Mouse (Mus musculus) limb, embryonic 15.5 days (tissue): ENCODE data around the gene Dnajc30. TPM values are rescaled to one million over a fixed set of nuclear protein-coding genes. Genes with fewer than 3 reads are reported as not detected.
A peak's percentile ranks its signal among the peaks of the same experiment; 100 is the strongest.

Experiments
- ATAC-seq: fragments of 200-750 bp; cut with Nextera tagmentation; 2 replicates; pipeline ENCODE4 v1.8.0; 2017; ENCODE audit warnings: low read depth, moderate TSS enrichment; ENCODE audit not compliant: insufficient number of reproducible peaks, low FRiP score, low TSS enrichment
- H3K27ac ChIP-seq: fragments of 300-500 bp; sonication (generic); 2 replicates; pipeline ENCODE4 v1.5.1; 2015; ENCODE audit warnings: moderate library complexity, mild to moderate bottlenecking, inconsistent platforms
- H3K27me3 ChIP-seq: fragments of 300-500 bp; sonication (generic); 2 replicates; pipeline ENCODE4 v1.6.1; 2015; ENCODE audit warnings: inconsistent platforms
- H3K36me3 ChIP-seq: fragments of 300-500 bp; sonication (generic); 2 replicates; pipeline ENCODE4 v1.6.1; 2015; ENCODE audit warnings: inconsistent platforms
- H3K4me1 ChIP-seq: fragments of 300-500 bp; sonication (generic); 2 replicates; pipeline ENCODE4 v1.6.1; 2015; ENCODE audit warnings: inconsistent platforms
- H3K4me2 ChIP-seq: fragments of 300-500 bp; sonication (generic); 2 replicates; pipeline ENCODE4 v1.6.1; 2015; ENCODE audit warnings: mild to moderate bottlenecking, inconsistent platforms
- H3K4me3 ChIP-seq: fragments of 300-500 bp; sonication (generic); 2 replicates; pipeline ENCODE4 v1.5.1; 2015; ENCODE audit warnings: mild to moderate bottlenecking, inconsistent platforms
- H3K9ac ChIP-seq: fragments of 300-500 bp; sonication (generic); 2 replicates; pipeline ENCODE4 v1.6.1; 2015; ENCODE audit warnings: inconsistent platforms
- H3K9me3 ChIP-seq: fragments of 300-500 bp; sonication (generic); 2 replicates; pipeline ENCODE4 v1.6.1; 2016; ENCODE audit warnings: inconsistent platforms
- WGBS: fragments of 180-500 bp; shearing (Covaris S2); methylation state at CpG from one replicate; pipeline ENCODE4 v1.1.7; 2015; 5-methylcytosine and 5-hydroxymethylcytosine counted together
- polyA plus RNA-seq: library from polyadenylated mRNA; unstranded; fragments of >200 nt; fragmentation: Nextera tagmentation; extraction: Ambion mirVana; gene quantifications from 2 replicates; pipeline ENCODE4 v1.2.1, GENCODE M21; 2015

Gene Dnajc30
- polyA plus RNA-seq, result 31.2 and 33.3 TPM in 2 replicates

- Histone ChIP-seq H3K36me3 (peaks cover 61% of the 10 kb centered on the region), H3K4me1 (peaks cover 21% of the 10 kb centered on the region), H3K27me3 (no peaks in the 10 kb centered on the region), H3K4me2 (peak within 1 kb of the TSS; percentile 93), H3K9me3 (no peaks in the 10 kb centered on the region), H3K9ac (peak within 1 kb of the TSS; percentile 79), H3K27ac (peak within 1 kb of the TSS; percentile 69), H3K4me3 (peak within 1 kb of the TSS; percentile 95)
- ATAC-seq, result peak; percentile 93
- WGBS, result under 1% methylated on average over 52 of the region's 52 CpGs
Measured at GRCm38 (mm10) chr5:135063629-135064381, at the start of gene Dnajc30. Gene Dnajc30, plus strand, starts transcription at chr5:135064202.

- Histone ChIP-seq H3K4me2 (no peak overlapping the region), H3K36me3 (no peaks in the 10 kb centered on the region), H3K27me3 (no peaks in the 10 kb centered on the region), H3K4me1 (peaks cover 30% of the 10 kb centered on the region), H3K27ac (no peak overlapping the region), H3K4me3 (no peak overlapping the region), H3K9ac (no peak overlapping the region), H3K9me3 (no peaks in the 10 kb centered on the region)
- WGBS, result 12% methylated on average over 7 of the region's 7 CpGs
- ATAC-seq, result no peak
Measured at GRCm38 (mm10) chr5:135015497-135015896, 48.5 kb upstream of the Dnajc30 start.

GRCm38 (mm10) chr5:135016224-135016759 is 47.7 kb upstream of the Dnajc30 start:
- Histone ChIP-seq H3K4me2 (no peak overlapping the region), H3K27me3 (no peaks in the 10 kb centered on the region), H3K9me3 (no peaks in the 10 kb centered on the region), H3K9ac (no peak overlapping the region), H3K4me3 (no peak overlapping the region), H3K4me1 (peaks cover 23% of the 10 kb centered on the region), H3K27ac (no peak overlapping the region), H3K36me3 (no peaks in the 10 kb centered on the region)
- no peak for ATAC-seq
- 57% methylated on average over 4 of the region's 4 CpGs for WGBS

GRCm38 (mm10) chr5:135021814-135022213 is 42.2 kb upstream of the Dnajc30 start:
- Histone ChIP-seq H3K36me3 (no peaks in the 10 kb centered on the region), H3K27ac (peak overlapping the region; percentile 51; the same call in 1 of the 2 replicates), H3K4me3 (no peak overlapping the region), H3K27me3 (no peaks in the 10 kb centered on the region), H3K9ac (no peak overlapping the region), H3K4me1 (peaks cover 45% of the 10 kb centered on the region), H3K9me3 (no peaks in the 10 kb centered on the region), H3K4me2 (no peak overlapping the region)
- 38% methylated on average over 6 of the region's 6 CpGs for WGBS
- no peak for ATAC-seq

GRCm38 (mm10) chr5:135023344-135024173 is 40.4 kb upstream of the Dnajc30 start, which contains the start of gene Stx1a:
Gene Stx1a, plus strand, starts transcription at chr5:135023482.
- H3K4me2 ChIP-seq, result peak within 1 kb of the TSS; percentile 93
- H3K36me3 ChIP-seq, result no peaks in the 10 kb centered on the region
- peak within 1 kb of the TSS; percentile 73 for H3K4me3 ChIP-seq
- H3K27me3 ChIP-seq, result no peaks in the 10 kb centered on the region
- under 1% methylated on average over 61 of the region's 61 CpGs for WGBS
- H3K4me1 ChIP-seq, result peaks cover 47% of the 10 kb centered on the region
- H3K9ac ChIP-seq, result peak within 1 kb of the TSS; percentile 76
- H3K27ac ChIP-seq, result peak within 1 kb of the TSS; percentile 51
- peak; percentile 89 for ATAC-seq
- H3K9me3 ChIP-seq, result no peaks in the 10 kb centered on the region

GRCm38 (mm10) chr5:135024665-135025224 is 39.3 kb upstream of the Dnajc30 start:
- Histone ChIP-seq H3K27me3 (no peaks in the 10 kb centered on the region), H3K27ac (no peak overlapping the region), H3K4me3 (peak overlapping the region; percentile 73), H3K4me2 (peak overlapping the region; percentile 93), H3K36me3 (no peaks in the 10 kb centered on the region), H3K4me1 (peaks cover 59% of the 10 kb centered on the region), H3K9me3 (no peaks in the 10 kb centered on the region), H3K9ac (no peak overlapping the region)
- WGBS, result 30% methylated on average over 11 of the region's 11 CpGs
- no peak for ATAC-seq

- Histone ChIP-seq H3K4me1 (peaks cover 59% of the 10 kb centered on the region), H3K27me3 (no peaks in the 10 kb centered on the region), H3K9ac (no peak overlapping the region), H3K27ac (peak overlapping the region; percentile 17; the same call in 1 of the 2 replicates), H3K9me3 (no peaks in the 10 kb centered on the region), H3K4me3 (peak overlapping the region; percentile 7), H3K36me3 (no peaks in the 10 kb centered on the region), H3K4me2 (peak overlapping the region; percentile 26; the same call in 1 of the 2 replicates)
- no peak for ATAC-seq
- 10% methylated on average over 7 of the region's 7 CpGs for WGBS
Measured at GRCm38 (mm10) chr5:135025899-135026298, 38.1 kb upstream of the Dnajc30 start.

GRCm38 (mm10) chr5:135029007-135029854 is 34.8 kb upstream of the Dnajc30 start:
- Histone ChIP-seq H3K27ac (no peak overlapping the region), H3K9ac (no peak overlapping the region), H3K4me1 (peaks cover 37% of the 10 kb centered on the region), H3K4me2 (no peak overlapping the region), H3K4me3 (no peak overlapping the region), H3K9me3 (no peaks in the 10 kb centered on the region), H3K36me3 (no peaks in the 10 kb centered on the region; the same call in 1 of the 2 replicates), H3K27me3 (no peaks in the 10 kb centered on the region)
- no peak for ATAC-seq
- 56% methylated on average over 18 of the region's 18 CpGs for WGBS

GRCm38 (mm10) chr5:135032581-135032980 is 31.4 kb upstream of the Dnajc30 start:
- H3K4me2 ChIP-seq, result no peak overlapping the region
- H3K9me3 ChIP-seq, result no peaks in the 10 kb centered on the region
- ATAC-seq, result no peak
- H3K27me3 ChIP-seq, result no peaks in the 10 kb centered on the region
- H3K4me3 ChIP-seq, result no peak overlapping the region
- peaks cover 5% of the 10 kb centered on the region; the same call in 1 of the 2 replicates for H3K36me3 ChIP-seq
- H3K4me1 ChIP-seq, result peaks cover 21% of the 10 kb centered on the region
- 90% methylated on average over 5 of the region's 5 CpGs for WGBS
- no peak overlapping the region for H3K27ac ChIP-seq
- H3K9ac ChIP-seq, result no peak overlapping the region

GRCm38 (mm10) chr5:135034593-135034992 is 29.4 kb upstream of the Dnajc30 start:
- WGBS, result 96% methylated on average over 2 of the region's 2 CpGs
- Histone ChIP-seq H3K36me3 (peaks cover 20% of the 10 kb centered on the region; the same call in 1 of the 2 replicates), H3K9ac (no peak overlapping the region), H3K4me1 (peaks cover 8% of the 10 kb centered on the region; the same call in 1 of the 2 replicates), H3K4me2 (no peak overlapping the region), H3K9me3 (no peaks in the 10 kb centered on the region), H3K4me3 (no peak overlapping the region), H3K27me3 (no peaks in the 10 kb centered on the region), H3K27ac (no peak overlapping the region)
- ATAC-seq, result no peak
